Mouse (Mus musculus): Measurements from ENCODE around the gene Atp2c2.

GRCm38 (mm10) chr8:119708878-119709702, 9.3 kb downstream of the Atp2c2 start:
- no peak for TF ChIP-seq POLR2A (IDR thresholded peaks at IDR 0.05; ENCODE audit: insufficient read depth, low read length)
- no peak for TF ChIP-seq EP300 (IDR thresholded peaks at IDR 0.05; ENCODE audit: insufficient read depth, low read depth, low read length)
- no peak for TF ChIP-seq CTCF (IDR thresholded peaks at IDR 0.05; ENCODE audit: low read depth, low read length)

Measured in ES-Bruce4 (cell line).